Mouse (Mus musculus): ENCODE data around the gene Vmn1r72.
A peak's percentile ranks its signal among the peaks of the same experiment; 100 is the strongest.
"Not testable (repeated sequence)": the region's sequence is repeated elsewhere in the genome, so short reads cannot be mapped to it uniquely, and the experiment has no call there.

The Vmn1r72 gene

GRCm38 (mm10) chr7:11680047-11680446 is at the start of gene Vmn1r72:
Gene Vmn1r72 (minus strand): TSS chr7:11680147.
- DNase-seq: not testable (repeated sequence)

DNA sequence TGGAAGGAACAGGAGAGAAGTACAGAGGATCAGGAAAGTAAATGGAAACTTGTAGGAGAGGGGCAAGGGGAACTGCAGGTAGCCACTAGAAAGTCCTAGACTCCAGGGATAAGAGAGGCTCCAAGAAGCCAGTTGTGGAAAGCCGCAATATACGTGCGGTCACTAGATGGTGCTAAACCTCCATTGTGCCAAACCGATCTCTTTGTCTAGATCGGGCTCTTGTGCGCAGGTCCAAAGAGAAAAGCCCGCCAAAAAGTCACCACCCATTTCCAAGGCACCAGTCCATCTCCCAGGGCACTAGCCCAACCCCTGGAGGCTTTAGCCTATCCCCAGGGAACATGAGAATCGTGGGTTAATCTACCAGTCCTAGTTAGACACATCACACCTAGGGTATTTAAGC is 62.9 kb downstream of the Vmn1r72 start:
- peak; percentile 54 to 59 for DNase-seq

Data from kidney, postnatal 4 days (tissue).